Mouse (Mus musculus): Measurements from ENCODE around the gene Smtnl1. TPM values are rescaled to one million over a fixed set of nuclear protein-coding genes. Genes with fewer than 3 reads are reported as not detected.

Smtnl1 gene
- polyA plus RNA-seq, 1 experiment from 2014 or later, result not detected

GRCm38 (mm10) chr2:84850407-84851129, 28.1 kb upstream of the Smtnl1 start:
- Histone ChIP-seq H3K36me3 (replicated peaks) (peaks cover 92% of the 10 kb centered on the region), H3K9me3 (no peaks in the 10 kb centered on the region), H3K27ac (no peak overlapping the region; the same call in 1 of the 2 replicates), H3K27me3 (ENCODE audit: poor library complexity, severe bottlenecking) (no peaks in the 10 kb centered on the region), H3K4me1 (peaks cover 24% of the 10 kb centered on the region), H3K4me3 (no peak overlapping the region; the same call in 1 of the 2 replicates)
- 70% methylated on average over 7 of the region's 7 CpGs for WGBS
- no peak for DNase-seq (ENCODE audit: extremely low spot score, low spot score)

- no peak for DNase-seq (ENCODE audit: extremely low spot score, low spot score)
- Histone ChIP-seq H3K27ac (no peak overlapping the region), H3K27me3 (ENCODE audit: poor library complexity, severe bottlenecking) (no peaks in the 10 kb centered on the region), H3K4me1 (peaks cover 29% of the 10 kb centered on the region), H3K36me3 (replicated peaks) (peaks cover 64% of the 10 kb centered on the region), H3K4me3 (no peak overlapping the region), H3K9me3 (no peaks in the 10 kb centered on the region)
- 90% methylated on average over 1 of the region's 1 CpGs for WGBS
These were observed 22.8 kb upstream of the Smtnl1 start for GRCm38 (mm10) chr2:84845226-84845625.

GRCm38 (mm10) chr2:84843654-84844053, 21.2 kb upstream of the Smtnl1 start:
- DNase-seq (ENCODE audit: extremely low spot score, low spot score), result no peak

GRCm38 (mm10) chr2:84841905-84842304, 19.5 kb upstream of the Smtnl1 start:
- Histone ChIP-seq H3K4me3 (peak overlapping the region; percentile 79), H3K36me3 (replicated peaks) (peaks cover 32% of the 10 kb centered on the region), H3K4me1 (peaks cover 41% of the 10 kb centered on the region), H3K27ac (peak overlapping the region; percentile 96; the same call in 1 of the 2 replicates), H3K27me3 (ENCODE audit: poor library complexity, severe bottlenecking) (peaks cover 24% of the 10 kb centered on the region), H3K9me3 (no peaks in the 10 kb centered on the region)
- DNase-seq (ENCODE audit: extremely low spot score, low spot score), result no peak

More at GRCm38 (mm10) chr2:84843654-84844053, 21.2 kb upstream of the Smtnl1 start:
- H3K4me3 ChIP-seq, result no peak overlapping the region
- H3K27ac ChIP-seq, result no peak overlapping the region
- H3K4me1 ChIP-seq, result peaks cover 41% of the 10 kb centered on the region
- no peaks in the 10 kb centered on the region for H3K9me3 ChIP-seq
- H3K27me3 ChIP-seq (ENCODE audit: poor library complexity, severe bottlenecking), result peaks cover 6% of the 10 kb centered on the region
- 87% methylated on average over 6 of the region's 6 CpGs for WGBS
- H3K36me3 ChIP-seq (replicated peaks), result peaks cover 48% of the 10 kb centered on the region

- Histone ChIP-seq H3K4me1 (peaks cover 41% of the 10 kb centered on the region), H3K27ac (peak overlapping the region; percentile 96), H3K4me3 (peak overlapping the region; percentile 79), H3K9me3 (no peaks in the 10 kb centered on the region), H3K27me3 (ENCODE audit: poor library complexity, severe bottlenecking) (peaks cover 25% of the 10 kb centered on the region), H3K36me3 (replicated peaks) (peaks cover 23% of the 10 kb centered on the region)
- WGBS, result 9% methylated on average over 17 of the region's 17 CpGs
- DNase-seq (ENCODE audit: extremely low spot score, low spot score), result no peak
These were observed 18.5 kb upstream of the Smtnl1 start for GRCm38 (mm10) chr2:84840748-84841563.

GRCm38 (mm10) chr2:84840016-84840747, 17.7 kb upstream of the Smtnl1 start:
- peaks cover 41% of the 10 kb centered on the region for H3K4me1 ChIP-seq
- peaks cover 25% of the 10 kb centered on the region for H3K27me3 ChIP-seq (ENCODE audit: poor library complexity, severe bottlenecking)
- under 1% methylated on average over 54 of the region's 54 CpGs for WGBS
- peak; percentile 85 for DNase-seq (ENCODE audit: extremely low spot score, low spot score)
- H3K36me3 ChIP-seq (replicated peaks), result peaks cover 15% of the 10 kb centered on the region
- peak overlapping the region; percentile 79 for H3K4me3 ChIP-seq
- no peaks in the 10 kb centered on the region for H3K9me3 ChIP-seq
- peak overlapping the region; percentile 96 for H3K27ac ChIP-seq

- Histone ChIP-seq H3K4me3 (peak overlapping the region; percentile 79), H3K36me3 (replicated peaks) (peaks cover 6% of the 10 kb centered on the region), H3K27me3 (ENCODE audit: poor library complexity, severe bottlenecking) (peaks cover 25% of the 10 kb centered on the region), H3K27ac (peak overlapping the region; percentile 96), H3K4me1 (peaks cover 41% of the 10 kb centered on the region), H3K9me3 (no peaks in the 10 kb centered on the region)
- under 1% methylated on average over 47 of the region's 47 CpGs for WGBS
- DNase-seq (ENCODE audit: extremely low spot score, low spot score), result peak; percentile 56
These were observed 16.8 kb upstream of the Smtnl1 start for GRCm38 (mm10) chr2:84838993-84839980.

GRCm38 (mm10) chr2:84838593-84838949, 16.1 kb upstream of the Smtnl1 start, which contains the start of gene Slc43a1:
Gene Slc43a1 (plus strand): TSS chr2:84838850.
- H3K27me3 ChIP-seq (ENCODE audit: poor library complexity, severe bottlenecking), result peaks cover 25% of the 10 kb centered on the region
- no peaks in the 10 kb centered on the region for H3K9me3 ChIP-seq
- H3K36me3 ChIP-seq (replicated peaks), result no peaks in the 10 kb centered on the region
- DNase-seq (ENCODE audit: extremely low spot score, low spot score), result no peak
- 15% methylated on average over 10 of the region's 10 CpGs for WGBS
- peak within 1 kb of the TSS; percentile 79 for H3K4me3 ChIP-seq
- H3K27ac ChIP-seq, result peak within 1 kb of the TSS; percentile 96
- peaks cover 41% of the 10 kb centered on the region for H3K4me1 ChIP-seq

GRCm38 (mm10) chr2:84837817-84838592, 15.6 kb upstream of the Smtnl1 start:
- no peak for DNase-seq (ENCODE audit: extremely low spot score, low spot score)
- H3K4me3 ChIP-seq, result peak overlapping the region; percentile 79; the same call in 1 of the 2 replicates
- H3K9me3 ChIP-seq, result no peaks in the 10 kb centered on the region
- peaks cover 41% of the 10 kb centered on the region for H3K4me1 ChIP-seq
- WGBS, result 32% methylated on average over 9 of the region's 9 CpGs
- H3K27ac ChIP-seq, result no peak overlapping the region
- H3K27me3 ChIP-seq (ENCODE audit: poor library complexity, severe bottlenecking), result peaks cover 25% of the 10 kb centered on the region
- H3K36me3 ChIP-seq (replicated peaks), result no peaks in the 10 kb centered on the region

- no peak for DNase-seq (ENCODE audit: extremely low spot score, low spot score)
- Histone ChIP-seq H3K27me3 (ENCODE audit: poor library complexity, severe bottlenecking) (peaks cover 25% of the 10 kb centered on the region), H3K27ac (no peak overlapping the region), H3K4me3 (no peak overlapping the region), H3K9me3 (no peaks in the 10 kb centered on the region), H3K4me1 (peaks cover 39% of the 10 kb centered on the region), H3K36me3 (replicated peaks) (no peaks in the 10 kb centered on the region)
- WGBS, result 69% methylated on average over 8 of the region's 8 CpGs
These were observed 14.7 kb upstream of the Smtnl1 start for GRCm38 (mm10) chr2:84837107-84837506.

Measured in forebrain, embryonic 10.5 days (tissue).